Mouse (Mus musculus): Measurements from ENCODE around the gene Dse.

Gene Dse

GRCm38 (mm10) chr10:34136432-34136831 is 71.1 kb downstream of the Dse start:
- DNase-seq (ENCODE audit: extremely low read depth, low read depth): no peak

GRCm38 (mm10) chr10:34131356-34131755 is 76.2 kb downstream of the Dse start:
- DNase-seq (ENCODE audit: extremely low read depth, low read depth): peak; percentile 47

GRCm38 (mm10) chr10:34128391-34128790 is 79.1 kb downstream of the Dse start:
- no peak for DNase-seq (ENCODE audit: extremely low read depth, low read depth)

DNA sequence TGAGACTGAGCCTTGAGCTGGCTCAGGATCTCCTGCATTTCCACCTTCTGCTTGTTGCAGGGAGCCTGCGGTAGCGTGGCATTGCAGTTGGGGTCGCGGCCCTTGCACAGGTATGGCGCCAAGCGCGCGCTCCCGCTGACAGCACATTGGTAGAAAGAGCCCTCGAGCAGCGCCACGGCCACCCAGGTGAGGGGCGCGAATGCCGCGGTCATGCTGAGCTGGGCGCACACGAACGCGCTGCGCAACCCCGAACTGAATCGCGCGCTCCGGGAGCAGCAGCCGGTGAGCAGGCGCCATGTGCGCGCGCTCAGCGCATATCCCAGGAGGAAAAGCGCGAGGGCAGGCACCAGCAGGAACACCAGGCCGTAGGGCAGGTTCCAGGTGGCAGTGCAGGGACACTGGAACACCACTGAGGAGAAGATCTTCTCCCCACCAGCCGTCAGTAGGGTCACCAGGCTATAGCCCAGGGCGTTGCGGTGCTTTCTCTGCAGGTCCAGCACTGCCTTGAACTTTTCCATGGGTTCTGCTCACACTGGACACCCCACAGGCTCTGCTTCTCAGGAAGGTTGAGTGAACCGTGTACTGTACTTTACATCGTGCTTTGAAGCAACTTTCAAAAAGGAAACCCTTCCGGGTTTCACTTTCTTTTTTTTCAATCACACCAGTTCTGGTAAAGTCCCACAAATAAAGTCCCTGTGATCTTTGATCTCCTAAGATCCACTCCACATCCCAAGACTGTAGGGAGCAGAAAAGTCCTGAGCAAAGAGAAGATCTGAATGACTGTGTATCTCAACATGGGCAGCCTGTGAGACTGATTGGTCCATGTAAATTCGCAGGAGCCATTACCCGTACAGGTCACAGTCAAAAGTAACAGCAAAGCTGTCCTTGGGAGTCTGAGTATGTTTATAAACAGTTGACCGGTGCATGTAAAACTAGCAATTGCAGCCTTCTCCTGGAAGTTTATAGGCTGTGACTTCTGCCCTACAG is 79.8 kb downstream of the Dse start, which contains the start of gene Calhm6:
Gene Calhm6, minus strand, starts transcription at position 593 of the 987 bp plus-strand sequence.
- no peak for DNase-seq (ENCODE audit: extremely low read depth, low read depth)

DNA sequence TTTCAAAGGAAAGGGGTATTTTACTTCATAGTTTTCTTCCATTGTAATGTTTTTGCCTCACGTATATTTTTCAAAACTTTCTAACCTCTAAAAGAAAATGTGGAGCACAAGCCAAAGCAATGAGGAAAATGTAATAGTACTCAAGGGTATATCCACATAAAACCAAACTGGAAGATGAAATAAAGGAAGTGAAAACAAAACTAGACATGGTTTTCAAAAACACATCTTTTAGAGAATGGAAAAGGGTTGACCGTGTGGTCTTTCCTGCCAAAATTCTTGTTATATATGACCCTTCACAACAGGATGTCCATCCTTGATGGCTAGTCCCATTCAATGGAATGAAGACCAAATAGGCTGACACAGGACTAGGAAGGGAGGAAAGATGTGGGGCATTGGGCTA is 89.1 kb downstream of the Dse start:
- no peak for DNase-seq (ENCODE audit: extremely low read depth, low read depth)

DNA sequence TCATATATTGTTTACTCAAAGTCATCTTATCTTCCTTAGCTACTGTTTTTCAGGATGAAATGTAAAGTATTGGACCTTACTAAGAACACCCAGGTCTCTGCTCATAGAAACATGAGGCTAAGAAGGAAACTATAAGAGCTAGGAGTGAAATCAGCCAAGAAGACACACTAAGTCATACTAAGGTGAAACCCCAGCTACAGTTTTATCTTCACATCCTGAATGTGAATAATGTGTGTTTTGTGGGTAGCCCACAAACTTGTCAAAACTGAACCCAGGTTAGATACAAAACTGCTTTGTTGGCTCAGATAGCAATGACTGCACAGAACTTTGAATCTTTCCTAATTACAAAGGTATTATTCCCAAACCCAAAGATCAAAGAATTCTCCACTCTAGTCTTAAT is 89.7 kb downstream of the Dse start:
- DNase-seq (ENCODE audit: extremely low read depth, low read depth): no peak

- DNase-seq (ENCODE audit: extremely low read depth, low read depth): no peak
These were observed 90.4 kb downstream of the Dse start for GRCm38 (mm10) chr10:34117131-34117530.

- DNase-seq (ENCODE audit: extremely low read depth, low read depth): no peak
These were observed 95.4 kb downstream of the Dse start for GRCm38 (mm10) chr10:34111964-34112738.

DNA sequence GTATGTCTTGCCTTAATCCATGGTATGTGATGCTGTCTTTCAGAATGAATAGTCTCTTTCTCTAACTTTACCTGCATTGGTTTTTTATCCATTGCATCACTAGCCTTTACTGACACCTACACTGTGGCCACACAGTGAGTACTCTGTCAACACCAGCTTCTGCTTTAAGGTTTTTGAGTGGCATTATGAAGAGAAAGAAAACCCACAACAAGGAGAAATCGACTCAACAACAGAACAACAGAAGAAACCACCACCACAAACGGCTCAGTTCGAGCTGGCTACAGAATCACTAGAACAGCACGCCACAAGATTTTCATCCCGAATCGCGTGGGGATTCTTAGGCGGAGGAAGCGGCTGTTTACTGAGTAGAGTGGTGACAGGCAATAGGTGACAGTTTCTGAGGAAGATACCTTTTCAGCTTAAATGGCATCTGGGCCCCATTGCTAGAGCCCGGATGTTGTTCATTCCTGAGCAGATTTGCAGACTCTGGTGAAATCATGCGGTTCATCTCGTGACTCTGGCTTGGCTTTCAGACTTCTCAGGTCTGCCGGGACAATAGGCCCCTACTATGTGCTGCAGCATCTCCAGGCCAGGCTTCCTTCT is 96.6 kb downstream of the Dse start:
- DNase-seq (ENCODE audit: extremely low read depth, low read depth): no peak
